Mouse (Mus musculus) testis, postnatal 10 days (tissue): Measurements from ENCODE around the gene Mmp24.

ENCODE experiments used
- DNase-seq: peaks from one replicate; pipeline ENCODE4 v3.0.0; 2021; ENCODE audit warnings: low spot score

The Mmp24 gene

GRCm38 (mm10) chr2:155860102-155860501, 85.0 kb downstream of the Mmp24 start:
- no peak for DNase-seq

- no peak for DNase-seq
These were observed 86.4 kb downstream of the Mmp24 start for GRCm38 (mm10) chr2:155861581-155861980.

- no peak for DNase-seq
These were observed 87.6 kb downstream of the Mmp24 start for GRCm38 (mm10) chr2:155862573-155863300.

GRCm38 (mm10) chr2:155863301-155863867, 88.2 kb downstream of the Mmp24 start:
- no peak for DNase-seq
